Mouse (Mus musculus) forebrain, embryonic 14.5 days (tissue): ENCODE measurements at regions not wholly inside any gene's neighbourhood (a gene's known extent, or its start where the extent isn't known, plus 50 kb on each side); places are given as distances from the start of the nearest gene placed in this dataset.
"Not testable (repeated sequence)": the region's sequence is repeated elsewhere in the genome, so short reads cannot be mapped to it uniquely, and the experiment has no call there.

Experiments used
- ATAC-seq: fragments of 200-750 bp; cut with Nextera tagmentation; 2 replicates; pipeline ENCODE4 v1.8.0; 2017; ENCODE audit warnings: mild to moderate bottlenecking, moderate library complexity
- DNase-seq: peaks from one replicate; pipeline ENCODE4 v3.0.0-alpha.2; 2015; ENCODE audit warnings: low spot score
- H3K27ac ChIP-seq: fragments of 300-500 bp; sonication (generic); 2 replicates; pipeline ENCODE4 v1.5.1; 2014; ENCODE audit warnings: low read depth, mild to moderate bottlenecking, control low read depth, low read length, moderate library complexity
- H3K27me3 ChIP-seq: fragments of 300-500 bp; sonication (generic); replicated peaks from 2 replicates; pipeline ENCODE4 v1.6.1; 2014; ENCODE audit warnings: low read length, control low read depth, mixed read lengths; ENCODE audit not compliant: control insufficient read depth, insufficient read depth
- H3K36me3 ChIP-seq: fragments of 300-500 bp; sonication (generic); 2 replicates; pipeline ENCODE4 v1.6.1; 2014; ENCODE audit warnings: low read length, control low read depth; ENCODE audit not compliant: control insufficient read depth, insufficient read depth
- H3K4me1 ChIP-seq: fragments of 300-500 bp; sonication (generic); 2 replicates; pipeline ENCODE4 v1.6.1; 2014; ENCODE audit warnings: antibody characterized with exemption, low read length, control low read depth; ENCODE audit not compliant: control insufficient read depth, insufficient read depth
- H3K4me2 ChIP-seq: fragments of 300-500 bp; sonication (generic); 2 replicates; pipeline ENCODE4 v1.6.1; 2014; ENCODE audit warnings: mild to moderate bottlenecking, control low read depth, low read length
- H3K4me3 ChIP-seq: fragments of 300-500 bp; sonication (generic); 2 replicates; pipeline ENCODE4 v1.5.1; 2014; ENCODE audit warnings: low read depth, low read length, control low read depth
- H3K9ac ChIP-seq: fragments of 300-500 bp; sonication (generic); 2 replicates; pipeline ENCODE4 v1.6.1; 2014; ENCODE audit warnings: mild to moderate bottlenecking, low read length, control low read depth, moderate library complexity
- H3K9me3 ChIP-seq: fragments of 300-500 bp; sonication (generic); replicated peaks from 2 replicates; pipeline ENCODE4 v1.6.1; 2016; ENCODE audit warnings: low read length, control low read depth, mixed read lengths; ENCODE audit not compliant: control insufficient read depth
- WGBS: fragments of 180-500 bp; shearing (Covaris S2); extraction: QIAGEN DNeasy Blood & Tissue Kit; methylation state at CpG from one replicate; pipeline ENCODE4 v1.1.7; 2014; 5-methylcytosine and 5-hydroxymethylcytosine counted together

DNA sequence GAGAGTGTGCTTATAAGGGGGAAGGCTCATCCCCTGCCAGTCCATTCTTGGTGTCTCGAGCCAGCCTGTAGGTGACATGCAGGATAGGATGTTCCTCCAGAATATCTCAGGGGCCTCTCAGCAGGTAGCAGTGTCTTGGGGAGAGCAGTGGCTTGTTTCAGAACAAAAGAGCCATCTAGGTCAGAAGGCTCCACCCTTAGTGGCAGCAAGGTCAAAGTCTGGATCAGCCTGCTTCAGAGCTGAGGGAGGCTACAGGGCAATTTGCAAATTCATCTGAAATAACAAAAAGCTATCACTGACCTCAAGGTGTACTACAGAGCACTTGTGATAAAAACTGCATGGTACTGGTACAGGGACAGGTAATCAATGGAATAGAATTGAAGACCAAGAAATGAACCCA lies 1679.5 kb downstream of the Stim2 start:
- H3K9me3 ChIP-seq, ATAC-seq, H3K4me1 ChIP-seq, DNase-seq, H3K27me3 ChIP-seq, H3K4me3 ChIP-seq, H3K9ac ChIP-seq, H3K36me3 ChIP-seq, H3K4me2 ChIP-seq, H3K27ac ChIP-seq: not testable (repeated sequence)
- WGBS = 86% methylated on average over 1 of the region's 1 CpGs

DNA sequence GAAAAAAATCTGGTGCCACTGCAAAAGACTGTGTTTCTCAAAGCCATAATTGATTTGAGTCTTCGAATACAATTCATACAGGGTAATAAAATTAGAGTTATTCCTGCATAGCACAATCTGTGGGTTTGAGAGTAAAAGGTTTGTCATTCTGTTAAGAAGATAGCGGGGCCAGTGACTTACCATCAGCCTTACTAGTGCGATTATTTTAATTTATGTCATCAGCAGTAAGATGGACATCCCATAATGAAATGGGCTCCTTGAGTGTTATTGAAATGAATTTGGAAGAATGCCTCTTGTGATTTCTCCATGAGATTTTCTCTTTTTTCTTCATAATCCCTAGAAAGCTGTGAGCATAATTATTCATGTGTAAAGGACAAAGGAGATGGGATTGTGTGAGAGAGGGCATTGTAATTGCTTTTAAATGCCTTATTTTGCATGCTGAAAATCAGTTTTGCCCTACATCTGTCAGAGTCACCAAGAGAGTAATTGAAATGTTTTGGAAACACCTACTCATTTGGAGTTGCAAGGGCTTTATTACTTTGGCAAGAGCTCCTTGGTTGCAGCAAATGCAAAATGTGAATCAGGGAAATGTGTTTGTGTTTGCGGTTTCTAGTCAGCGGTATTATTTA lies 1692.9 kb downstream of the Stim2 start:
- no peak overlapping the region for H3K4me3 ChIP-seq
- DNase-seq (peak; percentile 79), ATAC-seq (peak; percentile 66)
- no peaks in the 10 kb centered on the region for H3K36me3 ChIP-seq
- H3K4me1 ChIP-seq = no peaks in the 10 kb centered on the region
- no peak overlapping the region for H3K9ac ChIP-seq
- H3K27ac ChIP-seq = no peak overlapping the region
- H3K9me3 ChIP-seq = no peaks in the 10 kb centered on the region
- no peak overlapping the region for H3K4me2 ChIP-seq
- H3K27me3 ChIP-seq = no peaks in the 10 kb centered on the region
- WGBS = 50% methylated on average over 5 of the region's 5 CpGs

DNA sequence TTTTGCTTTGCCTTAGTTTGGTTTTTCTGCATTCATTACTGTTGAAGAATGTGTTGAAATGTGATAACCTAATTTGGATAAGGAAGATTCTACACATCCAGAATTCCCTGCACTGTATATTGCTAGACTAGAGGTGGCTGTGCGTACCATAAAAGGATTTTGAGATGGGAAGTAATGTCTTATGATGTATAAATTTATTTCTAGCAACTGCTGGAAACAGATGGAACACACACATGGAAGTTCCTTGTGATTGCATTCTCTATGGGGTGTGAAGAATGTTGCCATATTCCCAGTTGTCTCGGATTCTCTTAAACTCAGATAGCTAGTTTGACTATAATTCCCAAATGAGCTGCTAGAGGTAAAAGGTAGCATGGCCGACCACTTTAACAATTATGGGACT lies 1706.2 kb downstream of the Stim2 start:
- H3K4me2 ChIP-seq = no peak overlapping the region
- no peaks in the 10 kb centered on the region for H3K27me3 ChIP-seq
- ATAC-seq (no peak), DNase-seq (no peak)
- no peak overlapping the region for H3K27ac ChIP-seq
- no peaks in the 10 kb centered on the region for H3K9me3 ChIP-seq
- H3K4me1 ChIP-seq = no peaks in the 10 kb centered on the region
- no peak overlapping the region for H3K9ac ChIP-seq
- H3K4me3 ChIP-seq = no peak overlapping the region
- H3K36me3 ChIP-seq = no peaks in the 10 kb centered on the region
- 73% methylated on average over 3 of the region's 3 CpGs for WGBS

DNA sequence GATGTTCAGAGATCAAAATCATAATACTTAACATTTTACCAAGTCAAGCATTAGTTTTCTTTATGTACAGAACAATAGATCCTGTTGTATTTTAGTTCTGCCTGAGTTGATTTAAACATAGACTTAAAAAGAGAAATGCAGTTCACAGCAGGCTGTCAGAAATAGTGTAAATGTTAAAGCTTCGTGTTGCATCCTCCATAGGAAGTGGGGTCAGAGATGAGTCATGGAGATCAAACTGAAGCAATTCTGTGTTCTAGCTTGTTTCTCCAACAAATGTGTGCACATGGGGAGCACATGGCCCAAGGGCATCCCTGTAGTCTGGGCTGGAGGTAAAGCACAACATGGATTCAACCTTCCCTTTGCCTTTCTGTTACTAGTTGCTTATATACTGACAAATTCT lies 1713.5 kb downstream of the Stim2 start:
- Histone ChIP-seq H3K4me2 (no peak overlapping the region), H3K9ac (no peak overlapping the region)
- WGBS = 11% methylated on average over 1 of the region's 1 CpGs

DNA sequence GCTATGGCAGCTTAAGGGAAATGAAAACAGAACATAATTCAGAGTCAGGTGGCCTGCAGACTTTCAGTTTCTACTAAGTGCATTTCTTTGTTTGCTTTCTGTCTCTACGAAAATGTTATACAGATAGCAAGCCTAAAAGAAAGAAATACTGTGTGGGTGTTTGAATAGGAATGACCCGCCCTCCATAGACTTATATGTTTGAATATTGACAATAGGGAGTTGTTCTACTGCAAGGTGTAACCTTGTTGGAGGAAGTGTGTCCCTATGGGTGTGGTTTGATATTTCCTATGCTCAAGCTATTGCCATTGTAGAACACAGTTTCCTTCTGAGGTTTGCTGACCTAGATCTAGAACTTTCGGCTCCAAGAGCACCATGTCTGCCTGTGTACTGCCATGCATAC lies 1736.8 kb downstream of the Stim2 start:
- H3K36me3 ChIP-seq = no peaks in the 10 kb centered on the region
- no peaks in the 10 kb centered on the region for H3K4me1 ChIP-seq
- H3K9ac ChIP-seq = no peak overlapping the region
- DNase-seq (no peak), ATAC-seq (no peak)
- WGBS = 89% methylated on average over 3 of the region's 3 CpGs
- no peak overlapping the region for H3K27ac ChIP-seq
- H3K4me2 ChIP-seq = no peak overlapping the region
- H3K4me3 ChIP-seq = no peak overlapping the region
- H3K9me3 ChIP-seq = no peaks in the 10 kb centered on the region
- no peaks in the 10 kb centered on the region for H3K27me3 ChIP-seq

More for the DNA sequence above, 1713.5 kb downstream of the Stim2 start:
- ATAC-seq = no peak
- Histone ChIP-seq H3K4me1 (no peaks in the 10 kb centered on the region), H3K27ac (no peak overlapping the region), H3K27me3 (no peaks in the 10 kb centered on the region), H3K9me3 (no peaks in the 10 kb centered on the region), H3K36me3 (no peaks in the 10 kb centered on the region), H3K4me3 (no peak overlapping the region)
- DNase-seq = no peak

DNA sequence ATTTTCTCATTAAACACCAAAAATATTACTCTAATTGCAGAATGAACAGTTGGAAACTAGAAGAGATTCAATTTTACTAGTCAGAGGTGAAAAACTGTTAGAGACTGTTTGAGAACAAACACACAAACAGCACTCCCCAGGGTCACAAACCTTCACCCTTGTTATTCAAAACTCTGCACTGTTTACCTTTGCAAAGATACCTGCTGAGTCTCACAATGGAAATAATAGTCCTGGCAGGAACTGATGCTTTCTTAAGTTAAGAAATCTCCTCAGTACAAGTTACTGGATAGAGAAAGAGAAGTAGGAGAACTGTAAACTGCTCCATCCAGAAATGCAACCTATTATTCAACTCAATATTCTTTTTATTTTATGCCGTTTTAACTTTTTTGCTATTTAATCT lies 1763.5 kb downstream of the Stim2 start:
- ATAC-seq (no peak), DNase-seq (no peak)
- Histone ChIP-seq H3K9ac (no peak overlapping the region), H3K27me3 (no peaks in the 10 kb centered on the region), H3K36me3 (no peaks in the 10 kb centered on the region), H3K4me3 (no peak overlapping the region), H3K9me3 (no peaks in the 10 kb centered on the region), H3K4me2 (no peak overlapping the region), H3K27ac (no peak overlapping the region), H3K4me1 (no peaks in the 10 kb centered on the region)
- WGBS = 95% methylated on average over 1 of the region's 1 CpGs

DNA sequence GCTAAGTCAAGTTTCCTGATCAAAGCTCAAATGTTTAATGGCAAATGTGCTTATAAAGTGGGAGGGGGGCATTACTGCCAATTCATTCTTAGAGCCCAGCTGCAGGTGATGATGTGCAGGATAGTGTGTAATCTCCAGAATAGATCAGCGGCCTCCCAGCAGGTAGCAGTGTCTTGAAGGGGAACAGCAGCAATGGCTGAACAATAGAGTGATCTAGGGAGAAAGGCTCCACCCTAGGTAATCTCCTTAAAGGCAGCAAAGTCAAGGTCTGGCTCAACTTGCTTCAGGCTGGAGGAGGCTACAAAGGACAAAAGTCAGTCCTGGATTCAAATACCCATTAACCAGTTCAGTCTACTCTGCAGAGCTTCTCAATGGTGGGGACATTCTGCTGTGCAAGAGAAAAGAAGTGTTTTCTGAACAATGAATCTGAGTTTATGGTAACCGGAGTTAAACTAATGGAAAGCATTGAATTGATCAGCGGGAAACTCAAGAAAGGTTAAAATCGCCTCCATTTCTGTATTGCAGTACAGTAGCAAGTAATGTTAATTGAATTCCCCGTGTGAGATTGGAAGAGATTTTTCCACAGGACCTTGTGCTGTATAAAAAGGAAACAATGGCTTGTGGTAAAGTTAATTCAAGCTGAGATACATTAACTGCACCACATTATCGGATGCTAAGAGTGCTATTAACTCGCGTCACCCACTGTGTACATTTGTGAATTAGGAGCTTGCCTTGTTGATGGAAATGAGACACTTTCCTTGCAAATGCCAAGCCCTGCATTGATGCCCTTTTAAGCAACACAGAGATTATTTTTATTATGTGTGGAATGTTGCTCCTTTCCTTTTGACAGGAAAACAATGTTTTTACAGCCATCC lies 1793.7 kb downstream of the Stim2 start:
- Histone ChIP-seq H3K4me3 (no peak overlapping the region), H3K27ac (no peak overlapping the region), H3K4me2 (no peak overlapping the region), H3K9ac (no peak overlapping the region), H3K36me3 (no peaks in the 10 kb centered on the region), H3K4me1 (0 out of 2 replicates have a peak, but pooled peaks cover 3% of the 10 kb centered on the region), H3K9me3 (no peaks in the 10 kb centered on the region), H3K27me3 (no peaks in the 10 kb centered on the region)
- DNase-seq (peak; percentile 43), ATAC-seq (peak; percentile 34; the same call in 1 of the 2 replicates)
- 31% methylated on average over 8 of the region's 8 CpGs for WGBS

DNA sequence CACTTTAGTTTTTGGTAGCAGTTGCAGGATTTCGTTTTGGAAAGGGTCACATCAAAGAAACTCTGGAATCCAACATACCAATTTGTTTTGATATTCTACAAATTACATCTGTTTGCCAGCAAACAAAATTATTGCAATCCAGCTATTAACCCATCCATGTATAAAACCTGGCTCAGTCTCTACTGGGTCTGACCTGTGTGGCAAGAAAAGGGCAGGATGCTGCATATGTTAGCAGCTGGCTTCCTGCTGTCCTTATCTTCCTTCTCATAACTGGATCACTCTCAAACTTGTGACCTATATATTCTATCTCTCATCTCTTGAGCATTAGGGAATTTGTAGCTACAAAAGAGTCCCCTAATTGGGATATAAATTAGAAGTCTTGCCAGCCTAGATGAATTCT lies 1794.4 kb downstream of the Stim2 start:
- H3K36me3 ChIP-seq = no peaks in the 10 kb centered on the region
- H3K9ac ChIP-seq = no peak overlapping the region
- no peak overlapping the region for H3K27ac ChIP-seq
- 34% methylated on average over 1 of the region's 1 CpGs for WGBS
- ATAC-seq = no peak
- H3K4me2 ChIP-seq = no peak overlapping the region
- DNase-seq = no peak
- H3K9me3 ChIP-seq = no peaks in the 10 kb centered on the region
- H3K4me3 ChIP-seq = no peak overlapping the region
- H3K27me3 ChIP-seq = no peaks in the 10 kb centered on the region
- H3K4me1 ChIP-seq = 0 out of 2 replicates have a peak, but pooled peaks cover 3% of the 10 kb centered on the region
